9 mouse cellular contexts compared by ENCODE assay signal in the genomic region with DNA sequence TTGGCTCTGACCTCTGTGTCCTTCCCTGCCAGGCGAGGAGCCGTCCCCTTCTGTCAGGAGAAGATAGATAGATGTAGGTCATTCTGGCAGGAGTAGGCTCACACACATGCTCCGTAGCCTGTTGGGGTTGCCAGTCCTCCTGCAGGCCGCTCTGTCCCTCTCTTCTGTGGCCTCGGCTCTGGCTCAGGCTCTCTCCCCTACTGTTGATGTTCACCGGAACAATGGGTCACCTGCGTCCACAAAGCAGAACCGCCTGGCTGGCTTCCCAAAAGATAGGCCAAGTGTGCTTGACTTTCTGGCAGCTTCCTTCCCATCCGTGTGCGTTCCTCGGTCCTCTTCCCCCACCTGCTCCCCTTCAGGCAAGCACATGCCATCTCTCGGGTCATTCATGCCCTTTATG. TPM values are rescaled to one million over a fixed set of nuclear protein-coding genes. Genes with fewer than 3 reads are reported as not detected.
DNase-seq lines count a peak whose midpoint lies in the region; TF ChIP-seq lines count a peak whose summit lies in the region.
"Had no signal": no experiment of that assay in that cellular context is flagged by ENCODE, and none has a peak within 500 bp of the region (broad histone marks: within the 10 kb centered on the region; RNA-seq: fewer than 3 reads in every experiment).

No protein-coding gene starts in this region.

- no peak for TF ChIP-seq CTCF in liver, adult 2 months (IDR thresholded peaks at IDR 0.05; ENCODE audit: low read depth, low read length)

- no peak overlapping the region for H3K9ac ChIP-seq in liver, adult 2 months (ENCODE audit: low read depth, low read length)
- H3K9ac ChIP-seq: limb, embryonic 15.5 days had no signal

- no peak overlapping the region for H3K4me3 ChIP-seq in liver, adult 2 months (ENCODE audit: insufficient read depth, low read depth, low read length)
- H3K4me3 ChIP-seq: limb, embryonic 15.5 days had no signal

- no peaks in the 10 kb centered on the region for H3K79me2 ChIP-seq in liver, adult 2 months (ENCODE audit: control insufficient read depth, insufficient read depth, low read length)

- intact Hi-C loops in heart, postnatal 14 days (cut with DNase I): loop anchor here (5.0 kb wide), 1 partner anchor 54 kb away; the partner anchor contains the start of gene Frmd6

- H3K4me1 ChIP-seq in liver, adult 2 months (ENCODE audit: control insufficient read depth, insufficient read depth, low read length): no peaks in the 10 kb centered on the region

- DNase-seq in liver, adult 2 months (ENCODE audit: extremely low read depth, low read depth, low spot score): peak; percentile 12
- no peak for DNase-seq in liver
- DNase-seq in cerebellum, adult 8-10 months: peak; percentile 97
- peak; percentile 77 to 83 for DNase-seq in heart, postnatal 14 days
- peak; percentile 83 for DNase-seq in lung, postnatal 36 days
- DNase-seq in urinary bladder, postnatal 36 days (ENCODE audit: low spot score in 2 of 2): no peak
- no peak for DNase-seq in testis, postnatal 10 days (ENCODE audit: low spot score)
- no peak for DNase-seq in thymus, postnatal 10 days (ENCODE audit: low spot score in 2 of 2)

- TF ChIP-seq POLR2A in liver, adult 2 months (IDR thresholded peaks at IDR 0.05; ENCODE audit: extremely low read depth, insufficient read depth, low read length): no peak

- no peaks in the 10 kb centered on the region; the same call in 1 of the 2 replicates for H3K36me3 ChIP-seq in liver, adult 2 months (ENCODE audit: control insufficient read depth, insufficient read depth, low read length)

- no peaks in the 10 kb centered on the region for H3K27me3 ChIP-seq in liver, adult 2 months (ENCODE audit: control insufficient read depth, insufficient read depth, low read length)
- H3K27me3 ChIP-seq: limb, embryonic 15.5 days had no signal

- 67% methylated on average over 12 of the region's 12 CpGs for WGBS in liver, adult 2 months

- H3K27ac ChIP-seq in liver, adult 2 months (replicated peaks; ENCODE audit: insufficient read depth, low read depth, low read length): no peak overlapping the region
- H3K27ac ChIP-seq: limb, embryonic 15.5 days had no signal

RNA-seq across cellular contexts. Expression of gene Frmd6, which starts 56.0 kb away (rescaled TPM):
- total RNA-seq in liver, adult 2 months (2014; rRNA removed): 3.0 and 3.6 TPM in 2 replicates
- polyA plus RNA-seq in liver, adult 2 months (2012; rRNA removed): 1.3 and 1.4 TPM in 2 replicates
- 10 to 100 TPM; 38.3 to 41.1 TPM for total RNA-seq in heart, postnatal 14 days (2021)

RNA-seq across cellular contexts. Expression of gene Actr10, which starts 56.3 kb away (rescaled TPM):
- 26.8 and 31.0 TPM in 2 replicates for total RNA-seq in liver, adult 2 months (2014; rRNA removed)
- polyA plus RNA-seq in liver, adult 2 months (2012; rRNA removed): 17.3 and 19.2 TPM in 2 replicates
- 100 to 1,000 TPM; 136 to 141 TPM for total RNA-seq in heart, postnatal 14 days (2021)

Comparison
In these comparisons a context has a peak if more than half of its experiments do, and no peak if none do; other contexts are left out.
1. DNase-seq: peak in liver, adult 2 months (single experiment), cerebellum, adult 8-10 months (single experiment), heart, postnatal 14 days (2 of 2) and lung, postnatal 36 days (single experiment); none in liver (single experiment), urinary bladder, postnatal 36 days (0 of 2), testis, postnatal 10 days (single experiment) and thymus, postnatal 10 days (0 of 2).